Mouse (Mus musculus) neural tube, embryonic 12.5 days (tissue): ENCODE results near the gene Hes7. TPM values are rescaled to one million over a fixed set of nuclear protein-coding genes. Genes with fewer than 3 reads are reported as not detected.

Source experiments
- ATAC-seq: fragments of 200-750 bp; cut with Nextera tagmentation; 2 replicates; pipeline ENCODE4 v1.8.0; 2017; ENCODE audit warnings: low read depth, mild to moderate bottlenecking, moderate TSS enrichment, moderate library complexity; ENCODE audit not compliant: low FRiP score
- H3K27ac ChIP-seq: fragments of 300-500 bp; sonication (generic); 2 replicates; pipeline ENCODE4 v1.5.1; 2016
- H3K27me3 ChIP-seq: fragments of 300-500 bp; sonication (generic); replicated peaks from 2 replicates; pipeline ENCODE4 v1.6.1; 2016; ENCODE audit warnings: mild to moderate bottlenecking
- H3K36me3 ChIP-seq: fragments of 300-500 bp; sonication (generic); 2 replicates; pipeline ENCODE4 v1.6.1; 2016; ENCODE audit warnings: mild to moderate bottlenecking
- H3K4me1 ChIP-seq: fragments of 300-500 bp; sonication (generic); 2 replicates; pipeline ENCODE4 v1.6.1; 2016
- H3K4me2 ChIP-seq: fragments of 300-500 bp; sonication (generic); replicated peaks from 2 replicates; pipeline ENCODE4 v1.6.1; 2016; ENCODE audit warnings: mild to moderate bottlenecking
- H3K4me3 ChIP-seq: fragments of 300-500 bp; sonication (generic); 2 replicates; pipeline ENCODE4 v1.5.1; 2016
- H3K9ac ChIP-seq: fragments of 300-500 bp; sonication (generic); 2 replicates; pipeline ENCODE4 v1.6.1; 2016; ENCODE audit warnings: mild to moderate bottlenecking
- H3K9me3 ChIP-seq: fragments of 300-500 bp; sonication (generic); 2 replicates; pipeline ENCODE4 v1.6.1; 2016; ENCODE audit warnings: mild to moderate bottlenecking
- WGBS: fragments of 180-500 bp; shearing (Covaris S2); methylation state at CpG from one replicate; pipeline ENCODE4 v1.1.7; 2016; 5-methylcytosine and 5-hydroxymethylcytosine counted together
- polyA plus RNA-seq: library from polyadenylated mRNA; unstranded; fragments of >200 nt; fragmentation: Nextera tagmentation; extraction: Ambion mirVana; gene quantifications from 2 replicates; pipeline ENCODE4 v1.2.1, GENCODE M21; 2016

Hes7 gene
- polyA plus RNA-seq, 1 experiment from 2014 or later, result 0.28 TPM

GRCm38 (mm10) chr11:69078041-69078440, 42.2 kb upstream of the Hes7 start:
- Histone ChIP-seq H3K27ac (no peak overlapping the region), H3K4me3 (no peak overlapping the region), H3K27me3 (no peaks in the 10 kb centered on the region), H3K9ac (no peak overlapping the region), H3K9me3 (no peaks in the 10 kb centered on the region), H3K4me1 (no peaks in the 10 kb centered on the region), H3K36me3 (no peaks in the 10 kb centered on the region), H3K4me2 (no peak overlapping the region)
- 73% methylated on average over 6 of the region's 6 CpGs for WGBS
- ATAC-seq, result no peak

- WGBS, result 75% methylated on average over 5 of the region's 5 CpGs
- no peak overlapping the region for H3K27ac ChIP-seq
- no peak overlapping the region for H3K4me3 ChIP-seq
- no peaks in the 10 kb centered on the region for H3K9me3 ChIP-seq
- H3K36me3 ChIP-seq, result no peaks in the 10 kb centered on the region
- no peaks in the 10 kb centered on the region for H3K27me3 ChIP-seq
- H3K4me1 ChIP-seq, result no peaks in the 10 kb centered on the region
- ATAC-seq, result no peak
- no peak overlapping the region for H3K9ac ChIP-seq
- no peak overlapping the region for H3K4me2 ChIP-seq
These were observed 41.3 kb upstream of the Hes7 start for GRCm38 (mm10) chr11:69078805-69079438.

- no peaks in the 10 kb centered on the region for H3K4me1 ChIP-seq
- no peaks in the 10 kb centered on the region for H3K36me3 ChIP-seq
- WGBS, result 82% methylated on average over 15 of the region's 15 CpGs
- ATAC-seq, result no peak
- H3K27ac ChIP-seq, result no peak overlapping the region
- no peak overlapping the region for H3K4me2 ChIP-seq
- H3K4me3 ChIP-seq, result no peak overlapping the region
- H3K9ac ChIP-seq, result no peak overlapping the region
- H3K9me3 ChIP-seq, result no peaks in the 10 kb centered on the region
- no peaks in the 10 kb centered on the region for H3K27me3 ChIP-seq
These were observed 39.9 kb upstream of the Hes7 start for GRCm38 (mm10) chr11:69080102-69080854.

- H3K27ac ChIP-seq, result no peak overlapping the region
- no peaks in the 10 kb centered on the region for H3K27me3 ChIP-seq
- H3K4me1 ChIP-seq, result no peaks in the 10 kb centered on the region
- ATAC-seq, result no peak
- H3K9ac ChIP-seq, result no peak overlapping the region
- H3K4me2 ChIP-seq, result no peak overlapping the region
- no peak overlapping the region for H3K4me3 ChIP-seq
- no peaks in the 10 kb centered on the region for H3K36me3 ChIP-seq
- 90% methylated on average over 8 of the region's 8 CpGs for WGBS
- H3K9me3 ChIP-seq, result no peaks in the 10 kb centered on the region
These were observed 39.4 kb upstream of the Hes7 start for GRCm38 (mm10) chr11:69080855-69081222.

- H3K27me3 ChIP-seq, result no peaks in the 10 kb centered on the region
- ATAC-seq, result no peak
- no peak overlapping the region for H3K4me2 ChIP-seq
- 88% methylated on average over 7 of the region's 7 CpGs for WGBS
- no peak overlapping the region for H3K9ac ChIP-seq
- no peak overlapping the region for H3K27ac ChIP-seq
- no peaks in the 10 kb centered on the region for H3K36me3 ChIP-seq
- no peaks in the 10 kb centered on the region for H3K4me1 ChIP-seq
- H3K4me3 ChIP-seq, result no peak overlapping the region
- no peaks in the 10 kb centered on the region for H3K9me3 ChIP-seq
These were observed 38.6 kb upstream of the Hes7 start for GRCm38 (mm10) chr11:69081613-69082012.

DNA sequence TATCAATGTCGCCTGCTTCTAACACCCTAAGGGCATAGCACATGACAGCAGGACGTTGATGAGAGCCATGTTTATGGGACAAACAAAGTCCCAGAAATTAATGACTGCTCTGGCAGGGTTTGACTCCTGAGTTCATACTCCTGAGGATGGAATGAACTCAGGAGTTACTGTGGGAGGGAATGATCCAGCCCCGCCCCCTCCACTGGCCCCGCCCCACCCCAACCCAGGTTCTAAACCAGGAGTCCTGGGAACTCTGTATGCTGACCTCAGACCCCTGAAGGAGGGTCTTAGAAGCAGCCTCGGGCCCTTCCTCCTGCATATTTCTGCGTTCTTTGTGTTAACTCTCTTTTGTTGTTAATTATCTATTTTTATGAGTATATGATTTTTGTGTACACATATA, 34.6 kb upstream of the Hes7 start:
- Histone ChIP-seq H3K27me3 (no peaks in the 10 kb centered on the region), H3K36me3 (0 out of 2 replicates have a peak, but pooled peaks cover 7% of the 10 kb centered on the region), H3K4me1 (peaks cover 22% of the 10 kb centered on the region), H3K4me3 (no peak overlapping the region), H3K9ac (no peak overlapping the region), H3K4me2 (no peak overlapping the region), H3K9me3 (no peaks in the 10 kb centered on the region), H3K27ac (no peak overlapping the region)
- no peak for ATAC-seq
- WGBS, result 70% methylated on average over 6 of the region's 6 CpGs

GRCm38 (mm10) chr11:69086390-69086789, 33.8 kb upstream of the Hes7 start:
- Histone ChIP-seq H3K27me3 (no peaks in the 10 kb centered on the region), H3K27ac (no peak overlapping the region), H3K36me3 (peaks cover 9% of the 10 kb centered on the region), H3K9me3 (no peaks in the 10 kb centered on the region), H3K9ac (no peak overlapping the region), H3K4me2 (no peak overlapping the region), H3K4me3 (no peak overlapping the region), H3K4me1 (peaks cover 25% of the 10 kb centered on the region)
- ATAC-seq, result no peak
- WGBS, result 68% methylated on average over 6 of the region's 6 CpGs

GRCm38 (mm10) chr11:69087082-69087481, 33.1 kb upstream of the Hes7 start:
- Histone ChIP-seq H3K27me3 (no peaks in the 10 kb centered on the region), H3K4me2 (0 out of 2 replicates have a peak overlapping the region, but pooled peaks have one; percentile 96), H3K9me3 (no peaks in the 10 kb centered on the region), H3K4me3 (no peak overlapping the region), H3K27ac (no peak overlapping the region), H3K36me3 (peaks cover 16% of the 10 kb centered on the region), H3K4me1 (peaks cover 31% of the 10 kb centered on the region), H3K9ac (no peak overlapping the region)
- 37% methylated on average over 4 of the region's 4 CpGs for WGBS
- ATAC-seq, result no peak

DNA sequence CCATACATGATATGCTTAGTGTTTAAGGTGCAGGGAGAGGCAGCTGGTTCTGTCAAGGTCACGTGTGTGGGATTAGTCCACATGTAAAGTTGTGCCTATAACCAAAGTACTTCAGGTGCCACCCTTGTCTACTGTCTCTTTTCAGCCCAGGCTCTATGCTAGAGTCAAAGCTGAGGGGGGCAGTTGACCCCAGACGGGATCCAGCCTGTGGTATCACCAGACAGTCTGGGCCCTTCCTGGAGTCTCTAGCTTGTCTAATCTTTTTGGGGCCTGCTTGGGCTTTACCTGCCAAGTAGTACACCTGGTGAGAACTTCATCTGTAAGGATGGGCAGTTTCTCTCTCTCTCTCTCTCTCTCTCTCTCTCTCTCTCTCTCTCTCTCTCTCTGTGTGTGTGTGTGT, 32.6 kb upstream of the Hes7 start:
- Histone ChIP-seq H3K27me3 (no peaks in the 10 kb centered on the region), H3K4me1 (peaks cover 34% of the 10 kb centered on the region), H3K4me3 (no peak overlapping the region), H3K9me3 (no peaks in the 10 kb centered on the region), H3K4me2 (peak overlapping the region; percentile 96), H3K9ac (peak overlapping the region; percentile 100), H3K36me3 (peaks cover 17% of the 10 kb centered on the region), H3K27ac (0 out of 2 replicates have a peak overlapping the region, but pooled peaks have one; percentile 91)
- WGBS, result 64% methylated on average over 2 of the region's 2 CpGs
- no peak for ATAC-seq

GRCm38 (mm10) chr11:69088103-69088855, 31.9 kb upstream of the Hes7 start, which contains the start of gene Vamp2:
TSS of gene Vamp2 (plus strand) at chr11:69088490.
- Histone ChIP-seq H3K4me1 (peaks cover 34% of the 10 kb centered on the region), H3K36me3 (peaks cover 17% of the 10 kb centered on the region), H3K9me3 (no peaks in the 10 kb centered on the region), H3K27ac (peak within 1 kb of the TSS; percentile 91), H3K27me3 (no peaks in the 10 kb centered on the region), H3K9ac (peak within 1 kb of the TSS; percentile 100), H3K4me2 (peak within 1 kb of the TSS; percentile 96), H3K4me3 (peak within 1 kb of the TSS; percentile 97)
- under 1% methylated on average over 67 of the region's 67 CpGs for WGBS
- ATAC-seq, result peak; percentile 85

GRCm38 (mm10) chr11:69088856-69089615, 31.2 kb upstream of the Hes7 start:
- peak; percentile 26 for ATAC-seq
- peak overlapping the region; percentile 91 for H3K27ac ChIP-seq
- peaks cover 34% of the 10 kb centered on the region for H3K4me1 ChIP-seq
- WGBS, result 12% methylated on average over 25 of the region's 25 CpGs
- peak overlapping the region; percentile 96 for H3K4me2 ChIP-seq
- H3K9me3 ChIP-seq, result no peaks in the 10 kb centered on the region
- no peaks in the 10 kb centered on the region for H3K27me3 ChIP-seq
- H3K4me3 ChIP-seq, result peak overlapping the region; percentile 97
- H3K36me3 ChIP-seq, result peaks cover 17% of the 10 kb centered on the region
- peak overlapping the region; percentile 100 for H3K9ac ChIP-seq
